Mouse (Mus musculus): ENCODE data around the gene Fam208a.

Fam208a gene

GRCm38 (mm10) chr14:27413961-27414360 lies 14.7 kb upstream of the Fam208a start:
- no peak for DNase-seq (ENCODE audit: extremely low spot score, low spot score)

- DNase-seq (ENCODE audit: extremely low spot score, low spot score) = no peak
Measured at GRCm38 (mm10) chr14:27420816-27421215, 7.8 kb upstream of the Fam208a start.

GRCm38 (mm10) chr14:27422301-27422700 lies 6.3 kb upstream of the Fam208a start:
- DNase-seq (ENCODE audit: extremely low spot score, low spot score) = no peak

- DNase-seq (ENCODE audit: extremely low spot score, low spot score) = peak; percentile 78
Measured at GRCm38 (mm10) chr14:27428973-27429711, 508 bp downstream of the Fam208a start.

GRCm38 (mm10) chr14:27430280-27430679 lies 1.6 kb downstream of the Fam208a start:
- DNase-seq (ENCODE audit: extremely low spot score, low spot score) = no peak

GRCm38 (mm10) chr14:27432064-27432463 lies 3.4 kb downstream of the Fam208a start:
- DNase-seq (ENCODE audit: extremely low spot score, low spot score) = no peak

GRCm38 (mm10) chr14:27436116-27436515 lies 7.5 kb downstream of the Fam208a start:
- no peak for DNase-seq (ENCODE audit: extremely low spot score, low spot score)

- DNase-seq (ENCODE audit: extremely low spot score, low spot score) = no peak
Measured at GRCm38 (mm10) chr14:27436826-27437225, 8.2 kb downstream of the Fam208a start.

GRCm38 (mm10) chr14:27440921-27441320 lies 12.3 kb downstream of the Fam208a start:
- no peak for DNase-seq (ENCODE audit: extremely low spot score, low spot score)

- DNase-seq (ENCODE audit: extremely low spot score, low spot score) = no peak
Measured at GRCm38 (mm10) chr14:27444851-27445281, 16.2 kb downstream of the Fam208a start.

- DNase-seq (ENCODE audit: extremely low spot score, low spot score) = no peak
Measured at GRCm38 (mm10) chr14:27446963-27447362, 18.3 kb downstream of the Fam208a start.

- DNase-seq (ENCODE audit: extremely low spot score, low spot score) = no peak
Measured at GRCm38 (mm10) chr14:27491399-27491798, 62.8 kb downstream of the Fam208a start.

GRCm38 (mm10) chr14:27493516-27493915 lies 64.9 kb downstream of the Fam208a start:
- no peak for DNase-seq (ENCODE audit: extremely low spot score, low spot score)

GRCm38 (mm10) chr14:27501096-27501495 lies 72.5 kb downstream of the Fam208a start:
- no peak for DNase-seq (ENCODE audit: extremely low spot score, low spot score)

- DNase-seq (ENCODE audit: extremely low spot score, low spot score) = peak; percentile 100
Measured at GRCm38 (mm10) chr14:27507894-27508643, 79.4 kb downstream of the Fam208a start, which contains the start of gene Ccdc66. Gene Ccdc66 (minus strand): TSS chr14:27508460.

GRCm38 (mm10) chr14:27508644-27509301 lies 80.1 kb downstream of the Fam208a start:
- DNase-seq (ENCODE audit: extremely low spot score, low spot score) = peak; percentile 14

GRCm38 (mm10) chr14:27524541-27524940 lies 95.9 kb downstream of the Fam208a start:
- no peak for DNase-seq (ENCODE audit: extremely low spot score, low spot score)
